Mouse (Mus musculus) brain, adult 2 months (tissue): ENCODE data around the gene Magi1.
"Not testable (repeated sequence)": the region's sequence is repeated elsewhere in the genome, so short reads cannot be mapped to it uniquely, and the experiment has no call there.

Experiments used
- DNase-seq: peaks from one replicate; pipeline ENCODE4 v3.0.0; 2011; ENCODE audit warnings: low read depth, low spot score

Magi1 gene

GRCm38 (mm10) chr6:94064832-94065231 lies 218.9 kb downstream of the Magi1 start:
- DNase-seq = no peak

GRCm38 (mm10) chr6:94063542-94063941 lies 220.2 kb downstream of the Magi1 start:
- peak; percentile 40 for DNase-seq

- DNase-seq = no peak
Measured at GRCm38 (mm10) chr6:94061424-94061980, 222.2 kb downstream of the Magi1 start.

GRCm38 (mm10) chr6:94060621-94061213 lies 223.0 kb downstream of the Magi1 start:
- no peak for DNase-seq

DNA sequence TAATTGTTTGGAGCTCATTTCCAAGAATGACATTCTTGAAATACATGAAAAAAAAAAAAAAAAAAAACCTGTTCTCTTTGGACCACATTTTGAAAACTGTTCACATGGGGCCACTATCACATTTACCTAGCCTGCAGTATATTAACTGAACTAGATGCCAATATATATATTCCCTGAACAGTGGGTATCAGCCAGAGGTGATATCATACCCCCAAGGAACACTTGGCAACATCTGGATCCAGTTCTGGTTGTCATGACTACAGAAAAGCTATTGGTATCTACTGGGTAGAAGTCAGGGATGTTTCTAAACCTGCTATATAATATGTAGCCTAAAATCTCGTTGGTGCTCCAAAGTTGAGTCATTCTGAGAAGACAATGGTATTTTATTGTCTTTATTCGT lies 224.6 kb downstream of the Magi1 start:
- DNase-seq = no peak

DNA sequence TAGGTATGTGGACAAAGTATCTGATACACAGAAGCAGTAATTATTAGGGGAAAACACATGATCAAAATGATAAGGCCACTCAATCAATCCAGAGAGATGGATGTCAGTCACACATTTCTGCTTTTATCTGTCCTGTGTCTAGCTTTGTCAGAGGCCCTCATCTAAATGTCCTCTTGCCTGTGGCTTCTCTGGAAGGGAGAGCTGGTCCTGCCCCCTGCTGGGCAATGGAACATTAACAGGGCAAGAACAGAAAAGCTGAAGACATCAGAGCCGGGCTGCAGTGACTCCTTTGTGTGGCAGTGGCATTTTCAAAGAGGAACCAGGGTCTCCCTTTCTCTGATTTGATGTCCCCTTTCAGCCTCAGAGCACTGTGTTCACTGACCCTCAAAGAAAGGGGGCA lies 229.8 kb downstream of the Magi1 start:
- DNase-seq = peak; percentile 77

DNA sequence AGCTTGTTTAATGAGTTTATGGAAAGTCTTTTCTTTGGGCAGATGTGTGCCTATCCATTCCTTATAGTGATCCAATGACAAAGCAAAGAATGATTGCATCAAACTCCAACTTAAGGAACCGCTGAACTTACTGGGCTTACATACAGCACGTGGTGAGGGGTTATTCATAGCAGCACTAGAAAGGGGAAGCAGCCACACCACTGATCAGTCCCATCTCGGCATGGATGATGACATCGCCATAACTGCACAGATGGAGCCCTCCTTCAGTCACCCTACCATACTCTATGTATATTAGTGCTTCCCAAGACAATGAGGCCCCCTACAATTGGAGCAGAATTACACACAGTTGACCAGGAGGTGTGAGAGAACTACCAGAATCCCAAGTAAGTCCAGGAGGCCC lies 238.5 kb downstream of the Magi1 start:
- DNase-seq = no peak

DNA sequence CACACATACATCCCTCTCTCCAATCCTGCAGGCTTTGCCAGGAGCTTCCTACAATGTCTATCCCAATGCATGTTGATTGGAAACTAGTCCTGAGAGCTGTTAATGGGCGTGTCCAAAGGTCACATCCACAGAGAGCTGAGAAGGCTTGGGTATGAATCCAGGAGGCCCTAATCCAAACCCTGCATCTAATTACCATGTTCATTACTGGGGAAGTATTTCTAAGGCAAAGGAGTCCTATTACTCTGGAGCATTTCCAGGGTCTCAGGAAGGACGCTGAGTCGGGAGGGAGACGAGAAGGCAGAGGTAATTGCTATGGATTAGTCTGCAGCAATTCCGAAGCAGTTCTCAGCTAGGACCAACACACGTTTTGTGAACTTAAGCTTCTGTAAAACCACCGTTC lies 240.3 kb downstream of the Magi1 start:
- DNase-seq = no peak

GRCm38 (mm10) chr6:94040093-94040492 lies 243.6 kb downstream of the Magi1 start:
- peak; percentile 30 for DNase-seq

GRCm38 (mm10) chr6:94038897-94039296 lies 244.8 kb downstream of the Magi1 start:
- DNase-seq = no peak

- DNase-seq = no peak
Measured at GRCm38 (mm10) chr6:94036554-94036953, 247.2 kb downstream of the Magi1 start.

- DNase-seq = no peak
Measured at GRCm38 (mm10) chr6:94026361-94026760, 257.4 kb downstream of the Magi1 start.

DNA sequence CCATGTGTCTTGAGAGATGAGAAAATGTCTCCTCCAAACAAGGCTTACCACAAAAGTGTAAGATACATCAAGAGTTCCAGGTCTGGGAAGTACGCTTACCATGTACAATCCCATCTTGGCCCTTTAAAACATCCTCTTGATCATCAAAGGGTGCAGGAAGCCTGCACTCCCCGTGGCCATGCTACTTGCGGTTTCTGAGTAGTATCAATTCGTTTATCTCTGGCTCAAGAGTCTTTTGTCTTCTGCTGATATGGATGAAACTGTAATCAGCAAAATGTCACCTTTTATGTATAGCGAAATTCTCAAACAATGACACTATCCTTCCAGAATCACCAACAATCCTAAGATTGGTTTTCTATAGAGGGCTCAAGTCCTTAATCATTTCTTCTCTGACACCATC lies 261.3 kb downstream of the Magi1 start:
- no peak for DNase-seq

DNA sequence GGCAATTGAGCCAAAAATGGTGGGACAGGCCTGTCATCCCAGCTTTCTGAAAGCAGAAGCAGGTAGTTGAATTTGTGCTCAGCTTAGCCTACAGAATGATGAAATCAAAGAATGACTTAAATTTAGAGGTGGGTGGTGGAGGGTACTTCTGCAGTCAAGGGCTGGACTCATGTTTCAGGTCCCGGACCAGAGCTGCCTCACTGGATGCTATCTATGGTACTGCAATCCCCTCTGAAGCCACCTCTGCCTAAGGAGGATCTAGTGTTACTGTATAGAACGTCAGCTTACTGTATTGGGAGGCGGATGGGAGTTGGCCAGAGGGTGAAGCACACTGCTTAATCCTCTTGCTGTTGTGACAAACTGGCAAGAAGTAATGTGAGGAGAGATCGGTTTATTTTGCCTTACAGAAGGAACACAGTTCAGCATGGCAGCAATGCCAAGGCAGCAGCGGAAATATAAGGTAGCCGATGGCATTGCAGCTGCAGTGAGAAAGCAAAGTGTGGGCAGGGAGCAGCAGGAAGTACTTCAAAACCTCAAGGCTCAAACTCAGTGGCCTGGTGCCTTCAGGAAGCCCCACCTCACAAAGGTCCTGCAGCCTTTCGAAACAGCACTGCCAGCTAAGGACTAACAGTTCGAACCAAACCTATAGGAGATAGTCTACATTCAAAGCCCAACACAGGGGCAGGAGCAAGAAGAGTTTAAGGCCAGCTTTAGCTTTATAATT lies 262.3 kb downstream of the Magi1 start:
- no peak for DNase-seq

DNA sequence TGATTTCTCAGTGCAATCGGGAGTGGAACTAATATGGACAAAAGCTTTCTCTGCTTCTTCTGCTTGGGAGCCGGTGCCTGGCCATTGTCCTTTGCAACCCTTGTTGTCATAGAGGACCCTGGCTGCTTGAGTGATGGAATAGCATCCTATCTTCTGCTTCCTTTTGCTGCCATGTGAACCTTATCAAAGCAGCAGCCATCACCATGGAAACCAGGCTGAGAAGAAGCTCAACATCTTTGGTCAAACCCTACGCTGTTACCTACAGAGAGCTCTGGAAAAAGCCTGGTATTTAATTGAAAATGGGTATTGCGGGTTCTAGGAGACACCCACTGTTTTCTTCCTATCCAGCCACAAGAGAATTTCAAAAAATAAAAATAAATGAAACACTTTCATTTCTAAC lies 263.2 kb downstream of the Magi1 start:
- peak; percentile 60 for DNase-seq

- DNase-seq = no peak
Measured at GRCm38 (mm10) chr6:94019935-94020334, 263.8 kb downstream of the Magi1 start.

- peak; percentile 70 for DNase-seq
Measured at GRCm38 (mm10) chr6:94013761-94014160, 270.0 kb downstream of the Magi1 start.

DNA sequence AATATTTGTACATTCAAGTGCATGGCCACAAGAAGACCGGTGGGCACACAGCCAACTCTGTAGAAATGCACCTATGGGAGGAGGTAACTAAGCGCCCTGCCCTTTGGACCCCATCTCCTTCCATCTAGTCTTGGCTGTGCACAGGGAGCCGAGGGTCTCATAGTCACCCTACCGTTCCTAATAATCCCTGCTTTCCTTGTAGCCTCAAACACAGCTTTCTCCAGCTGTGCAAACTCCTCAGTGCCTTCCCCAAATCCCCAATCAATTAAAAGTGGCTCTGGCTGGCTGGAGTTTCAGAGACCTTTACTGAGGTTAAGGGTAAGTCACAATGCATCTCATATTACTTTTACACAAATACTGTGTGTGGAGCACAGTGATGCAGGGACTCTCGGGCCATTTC lies 271.8 kb downstream of the Magi1 start:
- DNase-seq = no peak

DNA sequence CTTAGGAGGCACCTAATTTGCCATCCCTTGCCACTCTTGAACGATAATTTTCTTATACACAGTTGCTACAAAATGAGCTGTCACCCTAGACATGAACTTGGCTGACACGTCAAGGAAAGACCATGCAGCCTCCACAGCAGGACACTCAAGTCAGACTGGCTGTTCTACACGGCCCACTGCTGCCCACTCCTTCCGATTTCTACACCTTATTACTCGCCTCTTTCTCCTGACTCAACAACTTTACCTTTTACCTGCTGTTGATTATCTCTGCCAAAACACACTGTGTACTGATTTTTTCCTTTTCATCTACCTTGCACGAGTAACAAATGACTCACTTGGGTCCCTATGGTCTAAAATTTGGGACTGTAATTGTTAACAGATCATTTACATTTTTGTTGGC lies 272.2 kb downstream of the Magi1 start:
- DNase-seq = no peak

DNA sequence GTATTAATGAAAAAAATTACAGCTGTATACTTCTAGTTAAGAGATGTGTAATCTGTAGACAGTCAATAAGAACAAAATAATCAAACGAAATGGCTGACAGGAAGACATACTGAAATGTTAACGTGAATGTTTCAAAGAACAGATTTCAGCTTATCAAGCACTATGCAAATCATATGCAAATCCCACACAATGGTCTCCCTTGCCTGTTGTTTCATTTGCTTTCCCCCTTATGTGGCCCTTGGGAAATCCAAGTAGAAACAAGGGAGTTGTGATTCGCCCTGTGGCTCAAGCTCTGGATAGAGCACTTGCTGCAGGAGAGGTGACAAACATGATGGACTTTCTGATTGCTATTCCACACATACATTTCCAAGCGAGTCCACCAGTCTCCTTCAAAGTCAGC lies 275.1 kb downstream of the Magi1 start:
- no peak for DNase-seq

DNA sequence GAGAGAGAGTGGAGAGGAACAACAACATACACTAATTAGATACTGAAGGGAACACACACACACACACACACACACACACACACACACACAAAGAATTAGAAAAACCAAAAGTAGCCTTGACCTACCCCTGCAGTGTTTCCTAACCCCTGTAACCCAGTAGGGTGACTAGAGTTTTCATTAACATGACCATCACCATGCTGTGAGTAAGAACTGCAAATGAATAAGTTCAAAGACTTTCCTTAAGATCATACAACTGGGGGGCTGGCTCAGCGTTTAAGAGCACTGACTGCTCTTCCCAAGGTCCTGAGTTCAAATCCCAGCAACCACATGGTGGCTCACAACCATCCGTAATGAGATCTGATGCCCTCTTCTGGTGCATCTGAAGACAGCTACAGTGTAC lies 280.1 kb downstream of the Magi1 start:
- DNase-seq = not testable (repeated sequence)

DNA sequence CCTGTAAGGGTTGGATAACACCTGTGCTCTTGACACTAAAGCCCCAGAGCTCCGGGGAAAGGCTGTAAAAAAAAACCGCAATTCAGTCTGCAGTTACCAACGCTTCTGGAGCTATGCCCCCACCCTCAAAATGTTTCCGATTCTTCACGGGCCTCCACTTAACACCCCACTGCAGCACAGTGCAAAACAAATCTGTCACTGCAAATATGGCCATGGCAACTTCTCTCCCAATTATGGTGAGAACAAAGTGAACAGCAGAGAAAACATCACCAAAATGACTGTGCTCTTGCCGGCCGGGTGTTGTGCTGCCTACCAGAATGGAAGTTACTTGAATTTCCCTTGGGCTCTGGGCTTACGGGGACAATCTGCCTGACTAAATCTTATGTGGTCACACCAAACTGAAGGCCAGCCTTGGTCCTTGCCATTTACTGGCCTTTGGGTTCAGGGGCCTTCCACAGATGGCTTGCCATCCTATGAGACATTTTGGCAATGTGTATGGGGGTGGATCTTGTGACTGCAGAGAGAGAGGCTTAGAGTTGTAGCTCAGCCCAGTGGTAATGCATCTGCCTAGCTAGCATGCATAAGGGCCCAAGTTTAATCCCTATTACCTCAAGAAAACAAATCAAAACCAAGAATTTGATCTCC lies 286.8 kb downstream of the Magi1 start:
- peak; percentile 40 for DNase-seq

- DNase-seq = no peak
Measured at GRCm38 (mm10) chr6:93987561-93987960, 296.2 kb downstream of the Magi1 start.
